Mouse (Mus musculus) bone marrow macrophage, adult 2 months (primary cell): ENCODE results near the gene Slc6a1.

ENCODE experiments used
- CTCF ChIP-seq: IDR thresholded peaks from 2 replicates; pipeline ENCODE4 v1.5.1; 2012; ENCODE audit warnings: low read depth, mild to moderate bottlenecking, low read length, moderate library complexity
- POLR2A ChIP-seq: IDR thresholded peaks from 2 replicates; pipeline ENCODE4 v1.6.1; 2012; ENCODE audit warnings: mild to moderate bottlenecking, low read depth, low read length, borderline replicate concordance

DNA sequence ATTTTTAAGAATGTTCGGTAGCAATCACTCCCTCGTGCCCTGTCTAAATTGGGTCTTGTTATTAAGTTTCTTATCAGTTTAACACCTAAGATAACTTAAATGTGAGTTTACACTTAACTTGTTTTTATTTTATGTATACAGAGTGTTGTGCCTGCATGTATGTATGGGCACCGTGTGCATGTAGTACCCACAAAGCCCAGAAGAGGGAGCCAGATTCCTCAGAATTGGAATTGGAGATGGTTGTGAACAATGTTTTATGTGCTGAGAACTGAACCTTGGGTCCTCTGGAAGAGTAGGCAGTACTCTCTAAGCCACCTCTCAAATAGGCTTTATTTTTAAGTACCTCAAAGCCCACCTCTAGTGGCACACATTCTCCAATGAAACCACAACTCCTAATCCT, 38.7 kb downstream of the Slc6a1 start:
- TF ChIP-seq POLR2A (no peak), CTCF (no peak)
